18 mouse cellular contexts compared by ENCODE assay signal in the genomic region with DNA sequence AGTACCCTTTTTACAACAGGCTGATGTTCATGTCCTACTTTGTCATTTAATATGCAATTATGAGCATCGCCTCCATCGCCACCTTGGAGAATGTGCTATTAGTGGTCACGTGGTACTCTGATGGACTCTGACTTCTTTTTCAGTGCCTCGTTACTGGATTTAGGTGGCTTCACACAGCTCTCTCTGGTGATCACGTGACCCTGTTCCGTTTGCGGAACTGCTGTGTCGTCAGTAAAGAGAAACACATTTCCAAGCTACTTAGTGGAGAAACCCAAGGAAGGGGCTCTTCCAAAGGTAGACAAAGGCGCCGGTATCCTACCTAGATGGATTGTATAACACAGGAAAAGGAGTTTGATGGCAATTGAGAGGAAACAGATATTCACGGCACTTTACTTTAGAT.
"Had no signal": no experiment of that assay in that cellular context is flagged by ENCODE, and none has a peak within 500 bp of the region (broad histone marks: within the 10 kb centered on the region; RNA-seq: fewer than 3 reads in every experiment).

No protein-coding gene starts in this region.

- H3K9ac ChIP-seq: lung, embryonic 14.5 days; midbrain, embryonic 13.5 days; midbrain, embryonic 15.5 days; neural tube, embryonic 13.5 days; neural tube, embryonic 15.5 days had no signal

- DNase-seq: lung, adult 18-20 months; lung, embryonic 14.5 days; lung, postnatal 10 days; lung, postnatal 4 days; retina, postnatal 1 day; right cerebral cortex, adult 18-20 months; right cerebral cortex, postnatal 25 days; right cerebral cortex, postnatal 4 days; spleen, adult 18-20 months; thymus, adult 18-20 months; thymus, postnatal 14 days; thymus, postnatal 36 days had no signal

- H3K27ac ChIP-seq: midbrain, embryonic 13.5 days; midbrain, embryonic 15.5 days; neural tube, embryonic 13.5 days; neural tube, embryonic 15.5 days had no signal

- H3K4me1 ChIP-seq: midbrain, embryonic 13.5 days; midbrain, embryonic 15.5 days; neural tube, embryonic 13.5 days had no signal

- ATAC-seq: midbrain, embryonic 13.5 days; midbrain, embryonic 15.5 days had no signal

- H3K4me3 ChIP-seq: midbrain, embryonic 13.5 days; midbrain, embryonic 15.5 days; myocyte; neural tube, embryonic 13.5 days; neural tube, embryonic 15.5 days had no signal

- H3K9me3 ChIP-seq: midbrain, embryonic 13.5 days; midbrain, embryonic 15.5 days; neural tube, embryonic 13.5 days; neural tube, embryonic 15.5 days had no signal

- H3K27me3 ChIP-seq: midbrain, embryonic 13.5 days; midbrain, embryonic 15.5 days; neural tube, embryonic 13.5 days; neural tube, embryonic 15.5 days had no signal

- H3K4me2 ChIP-seq: lung, embryonic 14.5 days; midbrain, embryonic 11.5 days; midbrain, embryonic 13.5 days; midbrain, embryonic 15.5 days; neural tube, embryonic 13.5 days; neural tube, embryonic 15.5 days had no signal
